Mouse (Mus musculus) cerebellum, adult 9-11 months (tissue): Measurements from ENCODE around the gene Commd6.

Experiments
- DNase-seq: peaks from one replicate; pipeline ENCODE4 v3.0.0; 2022

Gene Commd6

GRCm38 (mm10) chr14:101640153-101640843 is at the start of gene Commd6:
Gene Commd6 (minus strand): TSS chr14:101640686.
- peak; percentile 95 for DNase-seq

GRCm38 (mm10) chr14:101688406-101688805 is 47.9 kb upstream of the Commd6 start:
- no peak for DNase-seq

GRCm38 (mm10) chr14:101687696-101688095 is 47.2 kb upstream of the Commd6 start:
- no peak for DNase-seq

- no peak for DNase-seq
Observed at GRCm38 (mm10) chr14:101672226-101672625, 31.7 kb upstream of the Commd6 start.

- DNase-seq, result peak; percentile 77
Observed at GRCm38 (mm10) chr14:101668626-101669025, 28.1 kb upstream of the Commd6 start.

- no peak for DNase-seq
Observed at GRCm38 (mm10) chr14:101666536-101666935, 26.1 kb upstream of the Commd6 start.

GRCm38 (mm10) chr14:101666056-101666455 is 25.6 kb upstream of the Commd6 start:
- DNase-seq, result no peak

- DNase-seq, result no peak
Observed at GRCm38 (mm10) chr14:101664274-101664673, 23.8 kb upstream of the Commd6 start.

- no peak for DNase-seq
Observed at GRCm38 (mm10) chr14:101661654-101662412, 21.3 kb upstream of the Commd6 start.

- no peak for DNase-seq
Observed at GRCm38 (mm10) chr14:101656307-101656706, 15.8 kb upstream of the Commd6 start.

- no peak for DNase-seq
Observed at GRCm38 (mm10) chr14:101654526-101654909, 14.0 kb upstream of the Commd6 start.

- DNase-seq, result peak; percentile 95
Observed at GRCm38 (mm10) chr14:101653581-101654525, 13.4 kb upstream of the Commd6 start, which contains the start of gene Uchl3. Gene Uchl3 (plus strand): TSS chr14:101653967.

GRCm38 (mm10) chr14:101652571-101652970 is 12.1 kb upstream of the Commd6 start:
- DNase-seq, result peak; percentile 30

GRCm38 (mm10) chr14:101650551-101650950 is 10.1 kb upstream of the Commd6 start:
- DNase-seq, result no peak

GRCm38 (mm10) chr14:101644948-101645347 is 4.5 kb upstream of the Commd6 start:
- DNase-seq, result no peak

GRCm38 (mm10) chr14:101637381-101637780 is 3.1 kb downstream of the Commd6 start:
- no peak for DNase-seq

- DNase-seq, result no peak
Observed at GRCm38 (mm10) chr14:101635765-101636164, 4.7 kb downstream of the Commd6 start.

- DNase-seq, result no peak
Observed at GRCm38 (mm10) chr14:101630548-101630947, 9.9 kb downstream of the Commd6 start.

GRCm38 (mm10) chr14:101617680-101618079 is 22.8 kb downstream of the Commd6 start:
- DNase-seq, result no peak

- DNase-seq, result no peak
Observed at GRCm38 (mm10) chr14:101616178-101616577, 24.3 kb downstream of the Commd6 start.

- no peak for DNase-seq
Observed at GRCm38 (mm10) chr14:101613206-101613605, 27.3 kb downstream of the Commd6 start.

GRCm38 (mm10) chr14:101610701-101611100 is 29.8 kb downstream of the Commd6 start:
- no peak for DNase-seq
